Mouse (Mus musculus): Measurements from ENCODE around the gene Icam4. TPM values are rescaled to one million over a fixed set of nuclear protein-coding genes. Genes with fewer than 3 reads are reported as not detected.

The Icam4 gene
- total RNA-seq, 2 experiments from 2014 or later, result 0.63 TPM; not detected in 1

DNA sequence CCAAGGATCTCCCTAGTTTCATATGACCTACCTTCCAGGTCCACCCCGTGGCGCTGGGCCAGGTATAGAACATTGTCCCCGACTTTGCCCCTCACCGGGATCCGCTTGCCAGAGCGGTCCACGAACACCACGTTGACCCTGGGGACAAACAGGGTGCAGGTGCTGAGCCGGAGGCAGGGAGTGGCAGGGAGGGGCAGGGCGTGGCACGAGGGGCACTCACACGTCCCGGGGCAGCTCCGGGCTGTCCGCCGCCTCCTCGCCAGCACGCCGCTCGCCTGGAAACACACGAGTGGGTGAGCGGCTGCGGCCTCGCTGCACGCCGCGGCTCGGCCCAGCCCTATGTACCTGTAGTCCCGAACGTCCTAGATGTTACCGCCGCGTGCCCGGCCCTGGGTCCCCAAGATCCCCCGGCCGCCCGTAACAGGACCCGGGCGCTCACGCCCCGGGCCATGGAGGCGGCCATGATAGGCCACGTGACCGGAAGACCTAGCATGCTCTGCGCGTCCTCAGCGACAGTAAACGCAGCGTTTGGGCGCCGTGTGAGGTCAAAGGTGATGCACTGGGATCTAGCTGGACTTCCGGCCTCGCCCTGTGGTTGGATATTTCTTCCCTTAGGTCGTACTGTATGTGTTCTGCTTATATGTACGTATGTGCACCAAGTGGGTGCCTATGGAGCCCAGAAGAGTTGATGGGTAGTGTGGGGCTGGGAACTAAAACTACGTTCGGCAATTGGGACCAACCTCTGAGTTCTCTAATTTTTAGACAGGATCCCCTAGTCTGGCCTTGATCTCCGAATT is 44.1 kb downstream of the Icam4 start, which contains the start of the genes Gm49373 and Fdx1l:
Gm49373 (minus strand) TSS at position 53 of the 797 bp plus-strand sequence.
Fdx1l (minus strand) TSS at position 571 of the 797 bp plus-strand sequence.
- intact Hi-C loops (cut with DNase I), result loop anchor here (5.0 kb wide), 1 partner anchor 41 kb away; the partner anchor contains the start of gene Icam5
- DNase-seq (ENCODE audit: extremely low spot score in 1 of 2, low spot score in 2 of 2), result peak; percentile 90 to 95

DNA sequence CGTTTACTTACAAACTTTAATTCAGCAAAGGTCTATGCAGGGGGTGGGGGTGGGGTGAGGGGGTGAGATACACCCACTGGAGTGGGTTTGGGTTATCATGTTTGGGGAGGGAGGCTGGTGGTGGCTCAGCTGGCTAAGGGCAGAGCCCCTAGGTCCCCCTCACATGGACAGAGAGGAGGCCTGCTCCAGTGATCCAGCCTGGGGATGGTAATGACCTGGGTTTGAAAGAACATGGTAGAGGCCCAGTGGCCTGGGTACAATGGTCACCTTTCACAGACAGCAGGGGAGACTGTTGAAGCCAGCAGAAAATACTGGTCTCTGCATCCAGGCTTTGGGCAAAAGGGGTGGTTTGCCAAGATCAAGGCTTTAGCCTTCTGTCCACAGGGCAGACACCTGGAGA is 45.0 kb downstream of the Icam4 start:
- intact Hi-C loops (cut with DNase I), result loop anchor here (5.0 kb wide), 1 partner anchor 42 kb away; the partner anchor contains the start of gene Icam5
- no peak for DNase-seq (ENCODE audit: extremely low spot score in 1 of 2, low spot score in 2 of 2)

DNA sequence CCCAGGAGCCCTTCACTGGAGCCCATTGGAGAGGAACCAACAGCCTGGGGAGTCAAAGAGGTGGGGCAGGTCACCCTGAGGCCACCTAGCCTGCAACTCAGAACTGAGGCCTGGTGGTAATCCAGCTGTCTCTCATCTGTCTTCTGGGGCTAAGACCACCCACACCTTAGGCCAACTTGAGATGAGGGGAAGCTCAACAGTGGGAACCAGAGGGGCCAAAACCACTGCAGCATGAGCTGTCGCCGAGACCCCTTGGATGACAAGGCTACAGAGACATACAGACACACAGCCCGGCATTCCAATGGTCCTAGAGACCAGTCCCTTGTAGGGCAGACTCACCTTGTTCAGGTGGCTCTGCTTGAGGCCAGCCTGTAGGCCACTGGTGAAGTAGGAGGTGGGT is 46.5 kb downstream of the Icam4 start:
- DNase-seq (ENCODE audit: extremely low spot score in 1 of 2, low spot score in 2 of 2), result no peak
- intact Hi-C loops (cut with DNase I), result no loop called here

Small RNA genes within 50 kb of the gene (microRNA-seq; reads per million reads assigned to microRNA genes)
- gene Mir1900, result not detected
- gene Mir7082, result 1.1 reads per million

Other genes starting within 250 kb of the Icam4 start
- gene Col5a3, start 214.3 kb upstream of the Icam4 start, total RNA-seq (2021), result 1 to 10 TPM in 1 of 2 experiments, under 1 TPM in 1; 0.99 to 1.6 TPM
- gene Rdh8, start 210.9 kb upstream of the Icam4 start, total RNA-seq (2021), result not detected
- 10 to 100 TPM; 48.8 to 50.5 TPM for gene A230050P20Rik, start 160.7 kb upstream of the Icam4 start, total RNA-seq (2021)
- 1 to 10 TPM; 8.8 to 9.7 TPM for gene Angptl6, start 149.6 kb upstream of the Icam4 start, total RNA-seq (2021)
- gene Ppan, start 141.2 kb upstream of the Icam4 start, total RNA-seq (2021), result 10 to 100 TPM; 27.8 to 30.0 TPM
- gene Eif3g, start 130.8 kb upstream of the Icam4 start, total RNA-seq (2021), result 100 to 1,000 TPM; 120 to 127 TPM
- 10 to 100 TPM; 51.1 to 54.7 TPM for gene Dnmt1, start 69.5 kb upstream of the Icam4 start, total RNA-seq (2021)
- gene S1pr2, start 52.6 kb upstream of the Icam4 start, total RNA-seq (2021), result 1 to 10 TPM; 1.5 to 1.6 TPM
- 10 to 100 TPM; 53.3 to 56.0 TPM for gene Mrpl4, start 26.6 kb upstream of the Icam4 start, total RNA-seq (2021)
- 1 to 10 TPM; 3.1 to 3.3 TPM for gene Icam1, start 13.4 kb upstream of the Icam4 start, total RNA-seq (2021)
- gene Icam5, start 2.7 kb downstream of the Icam4 start, total RNA-seq (2021), result 100 to 1,000 TPM; 204 to 220 TPM
- under 1 TPM in 1 of 2 experiments, not detected in 1; 0.97 TPM for gene Zglp1, start 37.7 kb downstream of the Icam4 start, total RNA-seq (2021)
- 1 to 10 TPM in 1 of 2 experiments, not detected in 1; 1.1 TPM for gene Gm49373, start 43.7 kb downstream of the Icam4 start, total RNA-seq (2021)
- gene Fdx1l, start 44.2 kb downstream of the Icam4 start, total RNA-seq (2021), result 10 to 100 TPM; 48.1 to 53.0 TPM
- gene Gm38431, start 62.6 kb downstream of the Icam4 start, total RNA-seq (2021), result 1 to 10 TPM; 2.1 to 3.2 TPM
- gene Raver1, start 62.6 kb downstream of the Icam4 start, total RNA-seq (2021), result 10 to 100 TPM; 31.2 to 31.4 TPM
- 10 to 100 TPM; 11.2 to 13.2 TPM for gene Tyk2, start 101.9 kb downstream of the Icam4 start, total RNA-seq (2021)
- gene Cdc37, start 120.6 kb downstream of the Icam4 start, total RNA-seq (2021), result 100 to 1,000 TPM; 127 to 129 TPM
- 10 to 100 TPM; 65.6 to 67.5 TPM for gene Pde4a, start 136.3 kb downstream of the Icam4 start, total RNA-seq (2021)
- gene Keap1, start 210.0 kb downstream of the Icam4 start, total RNA-seq (2021), result 10 to 100 TPM; 47.9 to 50.8 TPM
- gene S1pr5, start 219.1 kb downstream of the Icam4 start, total RNA-seq (2021), result 1 to 10 TPM; 2.2 to 2.3 TPM
- gene Atg4d, start 235.9 kb downstream of the Icam4 start, total RNA-seq (2021), result 10 to 100 TPM; 29.7 to 33.9 TPM

Measured in left cerebral cortex, postnatal 10 days (tissue).